Mouse (Mus musculus) inflammation-experienced regulatory T-cells, adult 6 months (primary cell): ENCODE measurements around the gene Gm11639. TPM values are rescaled to one million over a fixed set of nuclear protein-coding genes. Genes with fewer than 3 reads are reported as not detected.

Source experiments
- ATAC-seq: one replicate; pipeline ENCODE4 v1.8.0; 2017
- polyA plus RNA-seq, 3 experiments: library from polyadenylated mRNA; unstranded; fragments of 100-300 nt; shearing (Covaris generic); gene quantifications; one replicate each; pipeline ENCODE4 v1.2.1; 2017

The Gm11639 gene
- polyA plus RNA-seq, 3 experiments from 2014 or later, result 0.03 to 0.09 TPM; not detected in 1

GRCm38 (mm10) chr11:105155915-105156314 lies 470.4 kb downstream of the Gm11639 start:
- ATAC-seq, result no peak

- no peak for ATAC-seq
Measured at GRCm38 (mm10) chr11:105156748-105157267, 471.3 kb downstream of the Gm11639 start.

- no peak for ATAC-seq
Measured at GRCm38 (mm10) chr11:105158047-105158446, 472.5 kb downstream of the Gm11639 start.

- ATAC-seq, result no peak
Measured at GRCm38 (mm10) chr11:105159673-105160360, 474.3 kb downstream of the Gm11639 start.

GRCm38 (mm10) chr11:105161411-105161810 lies 475.9 kb downstream of the Gm11639 start:
- ATAC-seq, result no peak

- ATAC-seq, result no peak
Measured at GRCm38 (mm10) chr11:105164516-105165510, 479.3 kb downstream of the Gm11639 start.

- no peak for ATAC-seq
Measured at GRCm38 (mm10) chr11:105166780-105167179, 481.3 kb downstream of the Gm11639 start.

Other genes with a start within 250 kb of the Gm11639 start
- gene Kansl1, start 216.8 kb upstream of the Gm11639 start, polyA plus RNA-seq, result 10 to 100 TPM; 41.7 to 50.0 (median 44.5) TPM
- 10 to 100 TPM; 17.1 to 26.3 (median 17.5) TPM for gene Cdc27, start 135.1 kb upstream of the Gm11639 start, polyA plus RNA-seq
- gene Myl4, start 135.0 kb upstream of the Gm11639 start, polyA plus RNA-seq, result 10 to 100 TPM in 1 of 3 experiments, 1 to 10 TPM in 2; 5.9 to 17.7 (median 6.4) TPM
- 10 to 100 TPM in 2 of 3 experiments, 1 to 10 TPM in 1; 6.4 to 17.5 (median 11.8) TPM for gene Itgb3, start 77.7 kb upstream of the Gm11639 start, polyA plus RNA-seq